Mouse (Mus musculus): ENCODE data around the gene Clrn3. TPM values are rescaled to one million over a fixed set of nuclear protein-coding genes. Genes with fewer than 3 reads are reported as not detected.

Clrn3 gene
- total and polyA plus RNA-seq, 3 experiments: not detected

DNA sequence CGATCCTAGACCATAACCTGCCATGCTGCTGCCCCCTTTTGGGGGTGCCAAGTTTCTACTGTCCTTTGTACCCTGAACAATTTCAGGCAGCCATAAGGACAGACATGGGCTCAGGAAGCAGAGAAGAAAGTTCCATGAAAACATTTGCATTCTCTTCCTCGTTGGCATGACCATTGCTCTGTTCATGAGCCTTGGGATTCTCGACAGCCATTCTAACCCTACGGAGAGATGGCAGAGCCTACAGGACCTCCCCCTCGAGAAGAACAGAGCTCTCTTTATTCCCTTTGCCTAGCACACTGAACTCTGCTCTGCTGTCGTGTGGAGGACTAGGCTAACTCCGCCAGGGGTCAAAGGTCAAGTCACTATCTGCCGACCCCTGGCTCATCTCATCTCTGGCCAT is 52.5 kb downstream of the Clrn3 start (continued):
- TF ChIP-seq MYC (IDR thresholded peaks at IDR 0.05; ENCODE audit: low read depth, low read length) (no peak), RAD21 (IDR thresholded peaks at IDR 0.05; ENCODE audit: low read depth, low read length) (no peak), USF2 (conservative IDR thresholded peaks at IDR 0.05; ENCODE audit: low read depth, low read length) (no peak)

DNA sequence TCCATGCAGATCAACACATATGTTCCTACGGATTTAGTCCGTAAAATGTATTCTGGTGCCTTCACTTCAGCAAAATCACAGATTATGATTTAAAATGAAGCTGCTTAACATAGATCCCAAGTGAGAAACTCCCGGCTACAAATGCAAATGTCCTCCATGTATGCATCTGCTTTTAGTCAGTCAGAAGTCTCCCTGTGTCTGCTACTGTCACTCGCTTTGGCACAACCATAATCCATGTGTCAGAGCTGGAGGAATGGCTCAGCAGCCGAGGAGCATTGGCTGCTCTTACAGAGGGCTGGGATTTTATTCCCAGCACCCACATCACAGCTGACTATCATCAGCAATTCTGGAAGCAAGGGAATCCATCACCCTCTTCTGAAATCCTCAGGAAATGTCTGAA is 58.1 kb downstream of the Clrn3 start:
- Histone ChIP-seq H3K27ac (ENCODE audit: insufficient read depth, low read depth) (no peak overlapping the region), H3K79me2 (replicated peaks; ENCODE audit: control insufficient read depth, extremely low read depth, insufficient read depth, poor library complexity, severe bottlenecking) (no peaks in the 10 kb centered on the region), H3K9me3 (replicated peaks; ENCODE audit: low read length) (peaks cover 3% of the 10 kb centered on the region), H3K4me3 (replicated peaks in 1 of 3; ENCODE audit: low read depth in 2 of 3, low read length in 2 of 3, poor library complexity in 1 of 3) (no peak overlapping the region), H3K36me3 (replicated peaks in 1 of 2; ENCODE audit: control insufficient read depth in 1 of 2, insufficient read depth in 1 of 2, low read length in 1 of 2) (no peaks in the 10 kb centered on the region), H3K4me2 (ENCODE audit: insufficient read depth, low read depth, poor library complexity, severe bottlenecking) (no peak overlapping the region), H3K4me1 (ENCODE audit: control insufficient read depth in 1 of 2, insufficient read depth in 2 of 2) (peaks cover 3 to 17% of the 10 kb centered on the region in 2 experiments; a peak in 2 of 4 replicates), H3K9ac (ENCODE audit: insufficient read depth, low read depth) (no peak overlapping the region), H3K27me3 (replicated peaks) (peaks cover 53% of the 10 kb centered on the region)
- no peak for TF ChIP-seq ELF1 (IDR thresholded peaks at IDR 0.05; ENCODE audit: low read depth, low read length)
- TF ChIP-seq ZMIZ1 (IDR thresholded peaks at IDR 0.05; ENCODE audit: low read depth, low read length): no peak
- TF ChIP-seq IRF4 (IDR thresholded peaks at IDR 0.05; ENCODE audit: low read depth, low read length): no peak
- TF ChIP-seq ETS1 (conservative IDR thresholded peaks at IDR 0.05; ENCODE audit: low read depth, low read length): no peak
- no peak for TF ChIP-seq CHD1 (IDR thresholded peaks at IDR 0.05; ENCODE audit: low read depth, low read length)
- TF ChIP-seq USF2 (conservative IDR thresholded peaks at IDR 0.05; ENCODE audit: low read depth, low read length): no peak
- no peak for TF ChIP-seq MAFK (IDR thresholded peaks at IDR 0.05; ENCODE audit: insufficient replicate concordance, low read length)
- no peak for TF ChIP-seq MEF2A (IDR thresholded peaks at IDR 0.05; ENCODE audit: borderline replicate concordance, low read depth, low read length)
- TF ChIP-seq ZNF384 (IDR thresholded peaks at IDR 0.05; ENCODE audit: low read depth, low read length): no peak
- TF ChIP-seq MXI1 (IDR thresholded peaks at IDR 0.05; ENCODE audit: low read depth, low read length): no peak
- no peak for TF ChIP-seq RAD21 (IDR thresholded peaks at IDR 0.05; ENCODE audit: low read depth, low read length)
- TF ChIP-seq CHD2 (IDR thresholded peaks at IDR 0.05; ENCODE audit: low read length): no peak
- no peak for TF ChIP-seq TCF12 (IDR thresholded peaks at IDR 0.05; ENCODE audit: low read depth, low read length)
- no peak for TF ChIP-seq RCOR1 (conservative IDR thresholded peaks at IDR 0.05; ENCODE audit: low read depth, low read length)
- DNase-seq (ENCODE audit: extremely low read depth): no peak
- dilution Hi-C loops (cut with MboI; ENCODE audit: extremely low pct_ligation_motif_present, extremely low pct_unique_long_range_greater_than_20kb, low sequenced_read_pairs) (no loop called here), in situ Hi-C loops (cut with MboI; ENCODE audit: low pct_ligation_motif_present, low pct_unique_long_range_greater_than_20kb, low sequenced_read_pairs) (no loop called here)

DNA sequence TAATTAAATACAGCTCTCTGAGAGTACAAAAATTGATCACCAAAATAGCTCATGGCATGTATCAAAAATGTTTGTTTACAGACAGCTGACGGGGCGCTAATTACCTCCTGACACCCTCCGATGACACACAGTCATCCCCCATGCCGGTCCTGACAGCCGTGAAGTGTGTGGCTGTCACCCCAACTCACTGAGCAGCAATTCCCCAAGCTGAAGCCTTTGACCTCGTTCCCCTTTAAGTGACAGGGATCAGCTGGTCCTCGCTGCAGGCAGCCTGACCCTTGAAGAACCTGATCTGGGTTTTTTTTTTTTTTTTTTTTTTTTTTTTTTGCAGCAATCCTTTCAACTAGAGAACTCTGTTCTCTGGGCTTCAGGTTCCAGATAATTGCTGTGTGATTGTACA is 59.8 kb downstream of the Clrn3 start:
- Histone ChIP-seq H3K27ac (ENCODE audit: insufficient read depth, low read depth) (no peak overlapping the region), H3K4me2 (ENCODE audit: insufficient read depth, low read depth, poor library complexity, severe bottlenecking) (no peak overlapping the region), H3K27me3 (replicated peaks) (peaks cover 68% of the 10 kb centered on the region), H3K4me3 (replicated peaks in 1 of 3; ENCODE audit: low read depth in 2 of 3, low read length in 2 of 3, poor library complexity in 1 of 3) (no peak overlapping the region), H3K36me3 (replicated peaks in 1 of 2; ENCODE audit: control insufficient read depth in 1 of 2, insufficient read depth in 1 of 2, low read length in 1 of 2) (no peaks in the 10 kb centered on the region), H3K9ac (ENCODE audit: insufficient read depth, low read depth) (no peak overlapping the region), H3K79me2 (replicated peaks; ENCODE audit: control insufficient read depth, extremely low read depth, insufficient read depth, poor library complexity, severe bottlenecking) (no peaks in the 10 kb centered on the region), H3K9me3 (replicated peaks; ENCODE audit: low read length) (no peaks in the 10 kb centered on the region), H3K4me1 (ENCODE audit: control insufficient read depth in 1 of 2, insufficient read depth in 2 of 2) (peaks cover 3 to 17% of the 10 kb centered on the region in 2 experiments; a peak in 2 of 4 replicates)
- no peak for TF ChIP-seq ZNF384 (IDR thresholded peaks at IDR 0.05; ENCODE audit: low read depth, low read length)
- no peak for TF ChIP-seq NRF1 (IDR thresholded peaks at IDR 0.05; ENCODE audit: low read depth, low read length)
- TF ChIP-seq E2F4 (IDR thresholded peaks at IDR 0.05; ENCODE audit: insufficient replicate concordance, low read depth, low read length): no peak
- TF ChIP-seq USF2 (conservative IDR thresholded peaks at IDR 0.05; ENCODE audit: low read depth, low read length): no peak
- TF ChIP-seq RCOR1 (conservative IDR thresholded peaks at IDR 0.05; ENCODE audit: low read depth, low read length): no peak
- TF ChIP-seq POLR2A (IDR thresholded peaks at IDR 0.05; ENCODE audit: low read depth, low read length): no peak
- no peak for TF ChIP-seq MAZ (IDR thresholded peaks at IDR 0.05; ENCODE audit: low read depth, low read length)
- TF ChIP-seq JUN (IDR thresholded peaks at IDR 0.05; ENCODE audit: insufficient read depth, low read depth, low read length): no peak
- TF ChIP-seq CHD1 (IDR thresholded peaks at IDR 0.05; ENCODE audit: low read depth, low read length): no peak
- TF ChIP-seq HCFC1 (IDR thresholded peaks at IDR 0.05; ENCODE audit: low read depth, low read length): no peak
- no peak for TF ChIP-seq NELFE (IDR thresholded peaks at IDR 0.05; ENCODE audit: low read depth, low read length)
- no peak for TF ChIP-seq TBP (conservative IDR thresholded peaks at IDR 0.05; ENCODE audit: low read depth, low read length)
- TF ChIP-seq ELF1 (IDR thresholded peaks at IDR 0.05; ENCODE audit: low read depth, low read length): no peak
- TF ChIP-seq ETS1 (conservative IDR thresholded peaks at IDR 0.05; ENCODE audit: low read depth, low read length): no peak
- no peak for TF ChIP-seq MXI1 (IDR thresholded peaks at IDR 0.05; ENCODE audit: low read depth, low read length)
- no peak for TF ChIP-seq CHD2 (IDR thresholded peaks at IDR 0.05; ENCODE audit: low read length)
- no peak for TF ChIP-seq UBTF (IDR thresholded peaks at IDR 0.05; ENCODE audit: low read depth, low read length)
- TF ChIP-seq ZC3H11A (IDR thresholded peaks at IDR 0.05; ENCODE audit: low read depth, low read length): no peak
- DNase-seq (ENCODE audit: extremely low read depth): no peak
- dilution Hi-C loops (cut with MboI; ENCODE audit: extremely low pct_ligation_motif_present, extremely low pct_unique_long_range_greater_than_20kb, low sequenced_read_pairs) (no loop called here), in situ Hi-C loops (cut with MboI; ENCODE audit: low pct_ligation_motif_present, low pct_unique_long_range_greater_than_20kb, low sequenced_read_pairs) (no loop called here)
